Mouse (Mus musculus): ENCODE data around the gene Psma7.

Psma7 gene

GRCm38 (mm10) chr2:179998431-179998830 is 43.8 kb downstream of the Psma7 start:
- DNase-seq, result no peak

GRCm38 (mm10) chr2:179993071-179993470 is 49.2 kb downstream of the Psma7 start:
- DNase-seq, result no peak

- no peak for DNase-seq
Measured at GRCm38 (mm10) chr2:179989098-179989497, 53.1 kb downstream of the Psma7 start.

- no peak for DNase-seq
Measured at GRCm38 (mm10) chr2:179986437-179987022, 55.7 kb downstream of the Psma7 start.
